Mouse (Mus musculus) frontal cortex, postnatal 10 days (tissue): ENCODE data around the gene Cmtm5.

ENCODE experiments used
- DNase-seq, 2 experiments: peaks; one replicate each; pipeline ENCODE4 v3.0.0; 2022; ENCODE audit warnings: low spot score in 2 of 2, mixed read lengths in 1 of 2

Gene Cmtm5

GRCm38 (mm10) chr14:54935904-54936830, at the start of gene Cmtm5:
Gene Cmtm5, plus strand, starts transcription at chr14:54936261.
- peak; percentile 71 to 79 for DNase-seq

GRCm38 (mm10) chr14:54892200-54892599, 43.9 kb upstream of the Cmtm5 start, which contains the start of gene Pabpn1:
Gene Pabpn1, plus strand, starts transcription at chr14:54892500.
- DNase-seq: no peak

- peak; percentile 98 to 99 for DNase-seq
Measured at GRCm38 (mm10) chr14:54893651-54894181, 42.3 kb upstream of the Cmtm5 start.

GRCm38 (mm10) chr14:54894296-54895151, 41.5 kb upstream of the Cmtm5 start:
- peak; percentile 56 to 70 for DNase-seq

GRCm38 (mm10) chr14:54897445-54897844, 38.6 kb upstream of the Cmtm5 start:
- DNase-seq: no peak

GRCm38 (mm10) chr14:54900383-54900782, 35.7 kb upstream of the Cmtm5 start:
- DNase-seq: peak; percentile 61 to 64

- no peak for DNase-seq
Measured at GRCm38 (mm10) chr14:54903641-54904040, 32.4 kb upstream of the Cmtm5 start.

GRCm38 (mm10) chr14:54908682-54909081, 27.4 kb upstream of the Cmtm5 start:
- no peak for DNase-seq

- peak in 1 of 2 experiments; percentile 42 for DNase-seq
Measured at GRCm38 (mm10) chr14:54912109-54912850, 23.8 kb upstream of the Cmtm5 start.

- DNase-seq: peak; percentile 74 to 85
Measured at GRCm38 (mm10) chr14:54912886-54913285, 23.2 kb upstream of the Cmtm5 start, which contains the start of gene Slc22a17. Gene Slc22a17, minus strand, starts transcription at chr14:54913132.

- no peak for DNase-seq
Measured at GRCm38 (mm10) chr14:54913343-54913742, 22.7 kb upstream of the Cmtm5 start.

GRCm38 (mm10) chr14:54920076-54920685, 15.9 kb upstream of the Cmtm5 start:
- DNase-seq: no peak

GRCm38 (mm10) chr14:54924641-54925348, 11.3 kb upstream of the Cmtm5 start:
- DNase-seq: no peak

GRCm38 (mm10) chr14:54925349-54926342, 10.4 kb upstream of the Cmtm5 start, which contains the start of gene Efs:
Gene Efs, minus strand, starts transcription at chr14:54926126.
- DNase-seq: peak in 1 of 2 experiments; percentile 52

GRCm38 (mm10) chr14:54926401-54927158, 9.5 kb upstream of the Cmtm5 start:
- DNase-seq: peak in 1 of 2 experiments; percentile 44

- DNase-seq: no peak
Measured at GRCm38 (mm10) chr14:54927296-54927695, 8.8 kb upstream of the Cmtm5 start.

- no peak for DNase-seq
Measured at GRCm38 (mm10) chr14:54929801-54930200, 6.3 kb upstream of the Cmtm5 start.

GRCm38 (mm10) chr14:54930431-54930830, 5.6 kb upstream of the Cmtm5 start:
- no peak for DNase-seq
